Mouse (Mus musculus) fibroblast of lung, adult 2 months (primary cell): ENCODE measurements around the gene Slc40a1.

Experiments used
- DNase-seq: peaks from one replicate; pipeline ENCODE4 v3.0.0-alpha.2; 2011; ENCODE audit warnings: low read depth

The Slc40a1 gene

DNA sequence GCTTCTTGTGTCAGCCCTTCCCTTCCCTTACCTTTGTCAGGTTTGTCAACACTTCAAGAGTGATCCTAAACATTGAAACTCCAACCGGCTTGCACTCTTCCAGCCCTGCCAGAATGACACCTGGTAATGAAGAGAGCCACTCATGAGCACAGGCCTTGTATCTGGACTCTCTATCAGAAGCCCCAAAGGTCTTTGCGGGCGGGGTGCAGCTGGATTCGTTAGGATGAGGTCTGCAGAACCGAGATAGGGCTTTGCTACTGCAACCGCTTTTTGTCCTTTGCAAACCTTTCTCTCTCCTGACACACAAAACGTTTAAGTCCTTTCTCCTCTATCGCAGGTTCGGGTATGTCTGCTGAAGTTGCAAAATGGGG, at the start of gene Slc40a1:
Gene Slc40a1 (minus strand): TSS at position 131 of the 371 bp plus-strand sequence.
- no peak for DNase-seq

DNA sequence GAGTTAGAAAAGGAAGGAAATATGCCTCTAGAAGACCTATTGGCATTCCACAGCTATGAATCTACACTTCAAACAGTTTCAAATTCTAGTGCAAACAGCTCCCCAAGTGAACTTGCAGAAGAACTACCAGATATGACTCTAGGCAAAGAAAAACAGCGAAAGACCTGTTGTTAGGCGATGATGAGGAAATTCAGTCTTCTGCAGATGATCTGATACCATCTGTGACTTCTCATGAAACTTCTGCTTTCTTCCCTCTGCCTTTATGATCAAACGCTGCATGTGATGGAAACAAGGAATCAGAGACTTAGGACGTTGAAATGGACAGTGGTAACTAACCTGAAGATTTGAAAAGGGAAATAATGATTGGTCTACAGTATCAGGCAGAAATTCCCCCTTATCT, 45.0 kb upstream of the Slc40a1 start:
- DNase-seq = no peak

DNA sequence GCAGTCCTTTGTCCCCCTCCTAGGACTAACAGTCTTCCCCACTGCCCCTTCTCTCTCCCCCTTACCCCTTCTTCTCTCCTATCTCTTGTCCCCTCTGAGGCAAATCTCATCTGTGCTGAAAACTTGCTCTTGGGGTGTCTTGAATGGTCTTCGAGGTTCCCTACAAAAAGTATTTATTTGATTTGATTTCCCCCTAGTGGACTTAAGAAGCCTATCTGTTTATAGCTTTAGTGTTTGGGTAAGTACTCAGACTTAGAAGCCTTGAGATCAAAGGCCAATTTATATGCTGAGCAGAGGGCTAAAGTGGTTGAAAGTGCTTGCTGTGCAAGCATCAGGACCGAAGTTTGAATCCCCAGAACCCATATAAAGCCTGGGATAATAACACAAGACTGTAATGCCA, 22.7 kb upstream of the Slc40a1 start:
- DNase-seq = no peak

DNA sequence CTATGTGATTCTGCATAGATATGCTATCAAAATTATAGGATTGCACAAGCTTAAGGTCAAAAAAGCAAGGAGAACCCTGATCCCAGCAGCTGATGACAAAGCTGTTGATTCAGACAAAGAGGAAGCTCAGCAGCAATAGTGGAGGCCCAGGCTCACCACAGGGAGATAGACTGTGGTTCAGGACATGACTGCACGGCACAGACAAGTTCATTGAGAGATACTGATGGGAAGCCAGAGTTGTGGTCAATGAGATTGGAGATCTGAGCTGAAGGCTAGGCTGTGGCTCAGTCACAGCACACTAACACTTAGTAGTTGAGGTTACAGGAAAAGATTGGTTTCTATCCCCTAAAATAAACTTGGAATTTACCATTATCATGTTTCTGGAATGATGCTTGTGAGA, 21.5 kb upstream of the Slc40a1 start:
- DNase-seq = no peak

DNA sequence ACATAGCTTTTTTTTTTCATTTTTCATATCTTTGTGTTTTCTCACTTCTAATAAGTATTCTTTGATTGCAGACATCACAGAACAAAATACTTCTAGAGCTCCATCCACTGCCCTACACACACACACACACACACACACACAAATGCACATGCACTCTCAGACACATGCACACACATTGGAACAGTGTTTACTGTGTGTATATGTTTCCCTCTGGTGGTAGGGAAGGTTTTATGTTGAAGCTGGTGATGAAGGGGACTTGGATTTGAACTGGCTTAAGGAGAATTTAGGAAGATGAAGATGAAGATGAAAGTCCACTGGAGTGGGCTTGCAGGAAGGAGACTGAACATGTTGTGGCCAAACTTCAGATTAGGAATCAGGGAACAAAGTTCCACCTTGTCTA, 4.8 kb upstream of the Slc40a1 start:
- no peak for DNase-seq

DNA sequence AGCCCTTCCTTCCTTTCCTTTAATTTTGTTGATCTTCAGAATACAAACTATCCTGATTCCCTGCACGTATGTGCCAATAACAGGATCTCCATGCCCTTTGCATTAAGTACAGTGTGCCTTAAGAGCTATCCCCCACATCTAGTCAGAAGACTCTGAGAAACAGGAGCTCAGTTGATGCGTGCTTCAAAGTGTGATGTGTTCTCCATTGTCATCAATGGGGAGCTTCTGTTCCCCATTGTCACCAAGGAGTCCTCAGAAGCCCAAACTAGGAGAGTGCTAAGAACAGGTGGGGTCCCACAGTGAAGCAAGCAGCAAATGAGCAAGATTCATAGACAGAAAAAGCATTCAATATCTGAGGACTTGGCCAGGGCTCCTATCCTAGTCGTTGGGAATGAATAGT, 588 bp upstream of the Slc40a1 start:
- DNase-seq = no peak

DNA sequence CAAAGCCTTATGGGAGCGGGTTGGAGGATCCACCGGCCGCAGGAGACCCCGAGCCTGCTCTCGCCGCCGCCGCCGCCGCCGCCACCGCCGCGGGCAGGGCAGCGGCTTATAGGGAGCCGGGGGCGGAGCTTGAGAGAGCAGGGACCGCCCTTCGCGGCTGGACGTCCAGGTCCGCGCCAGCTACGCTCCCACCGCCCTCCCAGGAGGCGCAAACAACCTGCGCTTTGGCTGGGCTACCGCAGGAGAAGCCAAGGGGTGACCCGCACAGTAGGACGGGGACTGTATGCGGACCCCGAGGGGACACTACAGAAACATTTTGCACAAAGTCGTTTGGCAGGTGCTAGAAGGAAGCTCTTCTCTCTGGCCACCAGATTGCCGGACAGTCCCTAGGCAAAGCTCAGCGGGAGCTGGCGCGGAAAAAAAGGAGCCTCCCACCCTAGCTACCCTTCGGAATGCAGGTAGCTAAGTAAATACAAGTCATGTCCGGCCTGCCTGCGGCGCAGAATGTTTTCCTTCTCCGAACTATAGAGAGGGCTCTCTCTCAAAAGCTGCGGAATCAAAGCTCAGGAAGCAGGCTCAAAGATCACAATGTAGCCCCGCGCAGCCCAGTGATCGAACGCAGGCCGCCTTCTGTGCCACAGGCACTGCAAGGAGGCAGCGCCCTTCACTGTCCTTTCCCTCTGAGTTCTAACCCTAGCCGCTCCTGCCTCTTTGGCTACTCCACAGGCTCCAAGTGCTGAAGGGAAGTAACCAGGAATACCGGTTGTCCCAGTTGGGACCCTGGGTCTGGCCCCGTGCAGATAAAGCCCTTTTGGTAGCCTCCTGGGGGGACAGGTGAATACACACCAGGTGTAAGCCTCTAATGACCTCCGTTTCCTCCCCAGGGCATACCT, 577 bp downstream of the Slc40a1 start:
- DNase-seq = peak; percentile 28

DNA sequence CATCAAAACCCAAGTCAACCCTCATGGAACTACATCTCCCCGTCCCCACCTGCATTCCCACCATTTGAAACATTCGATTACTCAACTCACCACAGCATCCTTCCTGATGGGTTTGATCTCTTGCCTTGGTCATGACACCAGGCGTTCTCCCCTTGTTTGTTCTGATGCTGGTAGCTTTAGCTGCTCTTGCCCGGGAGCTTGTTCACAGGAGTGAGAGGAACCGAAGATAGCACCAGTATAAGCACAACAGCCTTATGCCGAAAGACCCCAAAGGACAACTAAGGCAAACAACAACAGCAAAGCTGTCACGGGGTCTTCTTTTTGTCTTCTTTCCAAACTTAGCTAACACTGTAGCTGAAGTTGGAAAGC, 1.2 kb downstream of the Slc40a1 start:
- no peak for DNase-seq

DNA sequence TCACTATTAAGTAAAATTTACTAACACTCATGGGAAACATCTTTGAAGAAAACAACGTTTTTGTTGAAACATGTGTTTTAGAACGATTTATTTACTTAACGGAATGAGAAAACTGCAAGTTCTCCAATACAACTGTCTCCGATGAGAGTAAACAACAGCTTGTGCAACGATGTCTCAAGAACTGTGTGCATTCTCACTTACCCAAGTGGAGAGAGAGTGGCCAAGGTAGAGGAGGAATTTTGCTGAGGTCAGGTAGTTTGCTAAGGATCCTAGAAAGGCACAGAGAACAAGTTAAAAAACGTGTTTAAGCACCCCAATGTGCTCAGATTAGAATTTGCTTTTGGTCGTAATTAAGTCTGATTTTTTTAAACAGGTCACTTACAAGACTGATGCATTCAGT, 1.8 kb downstream of the Slc40a1 start:
- no peak for DNase-seq

DNA sequence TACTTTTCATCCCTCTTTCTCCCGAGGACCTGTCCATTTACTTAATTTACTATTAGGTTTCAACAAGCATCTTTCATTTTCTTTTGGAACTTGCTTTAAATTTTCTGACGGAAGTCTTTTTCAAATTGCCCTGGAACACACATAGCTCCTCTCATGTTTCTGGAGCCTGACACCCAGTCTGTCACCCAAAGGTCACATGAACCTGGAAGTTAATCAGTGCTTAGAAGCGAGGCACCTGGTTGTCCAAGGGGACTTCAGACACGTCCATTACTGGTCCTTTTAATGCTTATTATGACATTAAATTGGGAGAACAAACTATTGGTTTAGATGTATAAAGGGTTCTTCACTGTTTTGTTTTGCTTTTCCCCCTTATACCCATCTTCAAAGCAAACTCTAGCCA, 3.0 kb downstream of the Slc40a1 start:
- no peak for DNase-seq

DNA sequence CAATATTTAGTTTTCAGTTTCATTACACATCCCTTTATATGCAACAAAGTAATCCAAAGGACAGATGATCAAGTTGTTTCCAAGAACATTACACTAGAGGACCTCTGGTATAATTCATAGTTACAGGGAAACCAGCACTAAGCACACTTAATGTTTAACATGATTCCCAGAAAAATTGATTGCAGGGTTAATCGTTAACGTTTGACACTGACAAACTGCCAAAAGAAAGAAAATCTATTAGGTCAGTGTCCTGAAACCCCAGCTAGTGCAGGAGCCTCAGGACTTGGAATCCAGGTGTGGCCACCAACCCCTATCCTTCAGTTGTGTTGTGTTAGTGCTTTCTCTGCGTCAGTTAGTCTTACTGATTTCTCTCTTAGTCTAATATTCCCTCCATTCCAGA, 5.6 kb downstream of the Slc40a1 start:
- no peak for DNase-seq

DNA sequence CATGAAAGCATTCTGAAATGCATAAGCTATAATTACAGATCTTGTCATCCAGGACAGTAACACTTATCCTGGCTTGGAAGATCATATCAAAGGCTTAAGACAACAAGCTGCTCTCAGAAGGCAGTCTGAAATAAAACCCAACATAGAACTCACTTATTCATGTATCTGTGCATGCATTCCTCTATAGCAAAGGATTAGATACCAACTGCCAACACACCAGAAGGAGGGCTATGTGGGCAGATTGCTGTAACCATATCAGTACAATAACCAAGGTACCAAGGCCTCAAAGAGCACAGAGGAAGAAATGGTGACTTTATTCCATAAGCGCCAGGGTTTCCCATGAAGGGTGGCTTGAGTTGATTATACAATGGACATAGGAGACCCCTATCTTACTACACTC, 6.6 kb downstream of the Slc40a1 start:
- DNase-seq = no peak

DNA sequence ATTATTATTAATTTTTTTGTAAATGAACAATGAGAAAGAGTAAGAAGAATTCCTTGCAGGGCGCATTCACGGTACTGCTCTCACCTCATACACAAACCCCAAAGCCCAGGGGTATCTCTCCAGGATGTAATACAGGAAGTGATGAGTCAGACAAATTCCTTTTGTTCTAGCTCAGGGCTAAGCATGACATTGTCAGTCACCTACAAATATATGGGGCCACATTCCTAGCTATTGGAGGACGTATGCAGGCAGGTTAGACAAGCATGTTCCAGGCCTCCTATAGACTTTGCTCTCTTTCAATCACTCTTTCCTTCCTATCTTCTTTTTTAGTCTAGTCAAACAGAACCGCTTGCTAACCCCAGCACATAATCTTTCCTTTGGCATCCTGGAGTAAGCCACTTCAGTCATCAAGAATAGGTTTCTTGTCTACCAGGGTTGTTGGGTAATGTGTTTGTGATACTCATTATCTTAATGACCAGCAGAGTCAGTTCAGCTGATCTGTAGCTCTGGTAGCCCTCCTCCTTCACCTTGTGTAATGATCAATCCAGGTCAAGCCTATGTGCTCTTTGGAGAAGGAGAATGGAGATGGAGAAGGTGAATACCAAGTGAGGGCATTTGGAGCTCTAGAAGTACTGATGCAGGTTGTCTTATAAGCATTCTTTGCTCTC, 9.1 kb downstream of the Slc40a1 start:
- no peak for DNase-seq

DNA sequence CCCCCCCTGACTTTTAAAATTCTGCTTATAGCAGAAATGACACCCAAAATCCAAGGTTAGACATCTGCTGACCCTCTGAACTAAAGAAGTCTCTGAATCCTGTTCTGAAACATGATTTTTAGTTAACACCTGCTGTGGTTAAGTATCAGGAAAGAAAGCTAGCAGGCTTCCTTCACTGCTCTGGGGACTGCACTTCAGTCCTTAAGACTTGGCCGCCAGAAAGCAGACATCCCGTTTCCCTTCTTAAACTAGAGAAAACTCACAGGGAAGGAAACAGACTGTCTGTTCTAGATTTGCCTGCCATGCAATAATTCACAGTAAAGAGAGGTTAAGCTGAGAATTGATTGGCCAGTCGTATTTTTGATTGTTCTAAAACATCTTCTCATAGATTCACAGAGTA, 10.1 kb downstream of the Slc40a1 start:
- no peak for DNase-seq

DNA sequence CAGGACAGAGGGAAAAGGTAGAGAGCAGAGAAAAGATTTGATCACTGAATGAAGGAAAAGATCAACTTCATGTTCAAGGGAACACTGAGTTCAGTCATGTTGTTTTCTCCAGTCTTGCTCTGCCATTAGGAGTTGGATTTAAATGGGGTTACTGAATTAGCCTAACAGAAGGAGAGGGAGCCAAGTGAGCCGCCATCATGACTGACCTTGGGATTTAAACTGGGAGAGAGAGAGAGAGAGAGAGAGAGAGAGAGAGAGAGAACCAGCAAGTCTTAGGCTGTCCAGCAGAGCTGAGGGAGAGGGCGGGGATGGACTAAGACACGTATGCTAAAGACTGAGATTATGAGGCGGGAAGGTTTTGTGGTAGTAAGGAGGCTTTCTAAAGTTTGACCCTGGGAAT, 12.1 kb downstream of the Slc40a1 start:
- no peak for DNase-seq

DNA sequence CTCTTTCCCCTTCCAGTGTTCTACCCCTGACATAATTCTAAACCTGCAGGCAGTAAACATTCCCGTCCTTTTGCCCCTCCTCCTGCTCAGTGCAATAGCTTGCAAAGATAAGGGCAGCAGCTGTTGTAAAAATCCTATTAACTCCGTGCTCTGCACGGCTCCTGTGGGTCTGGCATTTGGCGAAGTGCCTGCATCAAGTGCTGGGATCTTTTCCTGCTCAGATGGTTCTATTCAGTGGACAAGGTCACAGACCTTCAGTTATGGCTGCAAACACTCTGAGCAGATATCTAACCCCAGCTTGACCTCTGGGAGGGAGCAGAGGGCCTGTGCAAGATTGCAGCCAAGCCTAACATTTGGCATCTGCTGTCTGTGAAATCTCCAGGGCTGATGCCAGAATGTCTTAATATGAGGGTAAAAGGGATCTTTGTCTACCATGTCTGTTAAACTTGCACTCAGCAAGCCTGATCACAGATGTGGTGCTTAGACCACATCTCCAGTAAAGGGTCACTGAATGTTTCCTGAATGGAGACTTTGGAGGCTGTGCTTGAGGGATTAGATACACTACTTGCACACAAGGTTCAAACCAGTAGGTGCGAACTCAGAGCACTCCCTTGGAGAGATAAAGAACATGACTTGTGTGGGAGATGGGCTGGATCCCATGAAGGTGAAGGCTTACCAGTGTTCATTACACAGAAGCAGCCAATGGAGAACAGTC, 21.1 kb downstream of the Slc40a1 start:
- DNase-seq = peak; percentile 27

DNA sequence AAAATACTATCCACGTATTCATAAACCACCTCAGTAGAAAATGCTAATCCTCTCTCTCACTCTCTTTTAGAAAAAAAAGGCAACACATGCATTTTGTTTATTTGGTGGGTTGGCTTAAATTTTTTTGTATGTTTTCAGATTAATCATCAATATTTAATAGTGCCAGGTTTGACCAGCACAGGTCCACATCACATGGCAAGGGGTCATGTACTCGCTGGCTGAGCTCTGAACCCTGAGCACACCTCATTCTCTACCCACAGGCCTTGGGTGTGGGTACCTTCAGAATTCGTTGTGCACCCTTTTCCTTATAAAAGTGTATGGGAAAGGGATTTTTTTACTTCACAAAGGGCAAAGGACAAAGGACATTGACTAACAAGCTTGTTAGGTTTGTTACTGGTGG, 22.2 kb downstream of the Slc40a1 start:
- no peak for DNase-seq

DNA sequence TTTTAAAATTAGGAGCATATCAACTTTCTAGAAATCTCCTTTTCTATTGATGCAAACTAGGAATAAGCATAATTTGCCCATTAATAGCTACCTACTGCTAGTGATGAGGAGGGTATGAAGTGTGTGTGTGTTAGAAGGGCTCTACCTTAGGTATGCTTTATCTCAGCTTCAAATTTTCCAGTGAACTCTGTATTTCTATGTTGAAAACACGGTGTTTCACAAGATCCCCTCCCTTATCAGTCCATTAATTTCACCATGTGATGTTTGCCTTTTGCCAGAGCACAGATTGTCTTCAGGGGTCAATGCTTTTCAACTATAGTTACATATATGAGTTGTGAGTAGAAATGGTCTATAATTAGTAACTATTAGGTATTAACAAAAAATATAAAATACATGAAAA, 28.3 kb downstream of the Slc40a1 start:
- DNase-seq = no peak

DNA sequence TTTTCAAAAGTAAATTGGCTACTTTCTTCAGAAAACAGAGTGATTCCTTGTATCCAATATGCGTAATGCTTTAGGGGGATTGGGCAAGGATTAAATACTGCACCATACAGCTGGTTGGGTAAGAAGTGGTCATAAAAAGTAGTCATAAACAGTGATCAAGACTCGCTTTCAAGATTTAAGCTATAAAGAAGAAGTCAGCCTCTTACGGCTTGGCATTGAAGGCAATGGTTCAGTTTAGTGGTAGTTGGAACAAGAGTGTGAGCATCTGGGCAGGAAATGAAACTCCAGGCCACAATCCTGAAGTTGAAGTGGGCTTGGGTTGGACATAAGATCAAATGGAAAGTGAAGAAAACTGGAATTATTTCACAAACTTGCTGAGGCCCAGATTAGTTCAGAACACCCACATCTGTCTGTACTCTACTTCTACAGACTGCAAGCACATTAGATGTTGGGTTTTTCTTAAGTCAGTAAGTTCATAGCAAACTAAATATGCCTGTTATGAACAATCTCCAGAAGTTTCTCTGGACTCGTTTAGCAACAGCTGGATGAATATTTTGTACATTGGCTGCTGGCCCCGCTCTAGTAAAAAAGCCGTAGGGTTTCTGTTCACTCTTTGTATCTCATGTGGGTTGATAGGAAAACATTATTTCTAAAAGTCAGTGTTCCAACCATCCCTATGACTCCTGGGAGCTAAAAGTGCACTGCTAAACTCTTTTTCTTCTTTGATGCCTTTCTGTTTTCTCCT, 32.0 kb downstream of the Slc40a1 start:
- peak; percentile 26 for DNase-seq

DNA sequence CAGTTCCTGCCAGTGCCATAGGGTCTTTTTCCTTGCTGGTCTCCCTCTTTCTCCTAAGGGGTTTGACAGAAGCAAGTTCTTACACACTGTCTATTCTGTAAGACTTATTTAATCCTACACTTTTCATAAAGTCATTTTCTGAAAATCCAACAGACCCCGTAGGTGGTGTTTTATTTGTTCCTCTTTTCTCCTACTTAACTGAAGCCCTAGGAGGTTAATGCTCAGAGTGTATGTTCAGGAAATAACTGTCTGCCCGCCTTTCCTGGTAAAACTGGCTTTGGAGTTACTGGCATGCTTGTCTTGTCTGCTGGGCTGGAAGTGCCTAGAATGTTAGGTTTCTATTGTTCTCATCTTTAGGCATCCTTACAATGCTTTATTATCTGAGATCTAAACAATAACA, 34.3 kb downstream of the Slc40a1 start:
- DNase-seq = no peak

DNA sequence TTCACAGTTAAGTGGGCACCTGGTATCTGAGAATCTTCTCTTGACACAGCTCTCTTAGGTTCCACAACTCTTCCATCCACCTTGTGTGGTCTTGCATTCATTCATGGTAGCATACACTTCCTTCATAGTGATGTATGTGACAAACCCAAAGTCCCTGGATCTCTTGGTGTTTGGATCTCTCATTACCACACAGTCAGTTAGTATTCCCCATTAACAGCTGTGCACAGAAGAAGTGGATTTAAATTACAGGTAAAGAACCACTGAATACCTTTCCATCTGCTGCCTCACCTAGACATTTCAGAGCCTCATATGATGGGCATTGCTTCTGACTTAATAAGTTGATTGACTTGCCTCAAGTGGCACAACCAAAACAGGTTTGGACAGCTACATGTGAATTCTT, 36.1 kb downstream of the Slc40a1 start, which contains the start of gene Gm5269:
Gene Gm5269 (minus strand): TSS at position 101 of the 400 bp plus-strand sequence.
- no peak for DNase-seq

DNA sequence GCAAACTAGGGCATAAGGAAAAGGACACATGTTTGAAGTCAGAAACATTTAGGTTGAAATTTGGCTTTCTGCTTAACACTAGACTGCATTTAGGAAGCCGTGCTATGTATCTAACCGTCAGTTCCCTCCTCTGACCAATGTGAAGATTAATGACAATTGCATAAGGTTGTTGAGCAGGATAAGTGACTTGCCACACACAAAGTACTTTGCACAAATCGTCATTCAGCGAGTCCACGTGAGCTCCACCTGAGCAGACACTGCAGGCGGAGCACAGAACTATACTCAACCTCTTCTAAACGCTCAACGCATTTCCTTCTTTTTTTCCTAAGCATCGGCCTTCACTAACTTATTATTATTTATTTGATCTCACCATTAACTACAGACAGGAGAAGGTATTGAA, 39.5 kb downstream of the Slc40a1 start:
- no peak for DNase-seq
